ENCODE assay signal across 12 mouse cellular contexts in genomic region chr5:121742915-121743314, GRCm38 (mm10).
"Had no signal": no experiment of that assay in that cellular context is flagged by ENCODE, and none has a peak within 500 bp of the region (broad histone marks: within the 10 kb centered on the region; RNA-seq: fewer than 3 reads in every experiment).

No protein-coding gene starts in this region.

- H3K4me2 ChIP-seq: hindbrain, embryonic 14.5 days; limb, embryonic 13.5 days; midbrain, embryonic 12.5 days; neural tube, embryonic 13.5 days had no signal

- H3K4me3 ChIP-seq: layer of hippocampus, adult 2 months; limb, embryonic 13.5 days; midbrain, embryonic 12.5 days; neural tube, embryonic 13.5 days had no signal

- H3K27me3 ChIP-seq: limb, embryonic 13.5 days; midbrain, embryonic 12.5 days; neural tube, embryonic 13.5 days had no signal

- H3K9me3 ChIP-seq: midbrain, embryonic 12.5 days; neural tube, embryonic 13.5 days had no signal

- H3K9ac ChIP-seq: hindbrain, embryonic 14.5 days; limb, embryonic 13.5 days; midbrain, embryonic 12.5 days; neural tube, embryonic 13.5 days had no signal

- DNase-seq: kidney, adult 11 months; left cerebral cortex, postnatal 4 days; lung, adult 18-20 months; retina, postnatal 1 day; right cerebral cortex, postnatal 14 days; thymus, postnatal 14 days had no signal

- H3K4me1 ChIP-seq: midbrain, embryonic 12.5 days; neural tube, embryonic 13.5 days had no signal

- ATAC-seq: midbrain, embryonic 16.5 days had no signal

- H3K27ac ChIP-seq: hindbrain, embryonic 14.5 days; limb, embryonic 13.5 days; midbrain, embryonic 12.5 days; neural tube, embryonic 13.5 days had no signal
